Mouse (Mus musculus): ENCODE data around the gene D630045J12Rik. TPM values are rescaled to one million over a fixed set of nuclear protein-coding genes. Genes with fewer than 3 reads are reported as not detected.
A peak's percentile ranks its signal among the peaks of the same experiment; 100 is the strongest.

D630045J12Rik gene
- polyA plus RNA-seq, 1 experiment from 2014 or later = 4.9 TPM

DNA sequence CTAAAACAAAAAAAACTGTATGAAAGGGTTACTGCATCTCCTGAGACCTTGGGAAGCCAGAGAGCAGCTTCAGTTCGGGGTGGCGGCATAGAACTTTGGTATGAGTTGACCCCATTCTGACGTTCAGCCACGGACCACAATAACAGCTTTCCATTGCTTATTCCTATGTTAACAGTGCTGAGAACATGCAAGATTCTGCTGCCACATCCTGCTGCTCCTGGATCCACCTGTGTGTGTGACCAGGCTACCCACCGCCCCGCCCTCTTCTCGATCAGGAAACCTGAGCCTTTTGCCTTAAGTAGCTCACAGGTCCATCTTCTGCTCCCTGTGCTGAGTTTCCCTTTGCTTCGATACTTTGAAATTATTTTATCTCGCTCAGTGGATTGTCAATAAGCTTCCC lies 147.9 kb downstream of the D630045J12Rik start:
- no peak overlapping the region for H3K4me3 ChIP-seq
- H3K9me3 ChIP-seq = no peaks in the 10 kb centered on the region
- H3K9ac ChIP-seq = no peak overlapping the region
- peaks cover 16% of the 10 kb centered on the region for H3K4me1 ChIP-seq
- no peaks in the 10 kb centered on the region for H3K36me3 ChIP-seq
- 0 out of 2 replicates have a peak, but pooled peaks cover 3% of the 10 kb centered on the region for H3K27me3 ChIP-seq
- WGBS = 85% methylated on average over 9 of the region's 9 CpGs
- H3K4me2 ChIP-seq = no peak overlapping the region
- no peak for ATAC-seq (ENCODE audit: insufficient number of reproducible peaks, low FRiP score, low TSS enrichment, low read depth)
- H3K27ac ChIP-seq = no peak overlapping the region

DNA sequence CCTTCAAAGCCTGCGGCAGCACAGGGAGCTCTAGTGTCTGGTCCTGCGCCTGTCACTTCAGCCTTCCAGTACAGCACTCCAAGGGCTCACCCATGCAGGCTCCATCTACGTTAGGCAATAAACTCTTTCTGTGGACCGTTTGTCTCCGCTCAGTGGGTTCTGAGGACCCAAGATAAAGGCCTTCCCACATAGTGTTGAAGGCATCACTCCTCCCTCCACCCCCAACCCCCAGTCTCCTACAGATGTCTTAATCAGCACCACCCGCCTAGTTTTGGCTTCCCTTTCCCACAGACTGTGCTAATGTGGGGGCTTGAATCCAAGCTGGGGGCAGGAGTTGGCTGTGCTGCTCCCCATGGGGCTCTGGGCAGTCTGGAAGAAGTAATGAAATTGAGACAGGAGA lies 150.0 kb downstream of the D630045J12Rik start:
- H3K27ac ChIP-seq = 0 out of 2 replicates have a peak overlapping the region, but pooled peaks have one; percentile 3
- no peaks in the 10 kb centered on the region for H3K9me3 ChIP-seq
- H3K4me1 ChIP-seq = peaks cover 6% of the 10 kb centered on the region
- no peaks in the 10 kb centered on the region for H3K36me3 ChIP-seq
- no peak for ATAC-seq (ENCODE audit: insufficient number of reproducible peaks, low FRiP score, low TSS enrichment, low read depth)
- H3K4me2 ChIP-seq = no peak overlapping the region
- no peak overlapping the region for H3K4me3 ChIP-seq
- WGBS = 45% methylated on average over 6 of the region's 6 CpGs
- H3K27me3 ChIP-seq = no peaks in the 10 kb centered on the region
- no peak overlapping the region for H3K9ac ChIP-seq

DNA sequence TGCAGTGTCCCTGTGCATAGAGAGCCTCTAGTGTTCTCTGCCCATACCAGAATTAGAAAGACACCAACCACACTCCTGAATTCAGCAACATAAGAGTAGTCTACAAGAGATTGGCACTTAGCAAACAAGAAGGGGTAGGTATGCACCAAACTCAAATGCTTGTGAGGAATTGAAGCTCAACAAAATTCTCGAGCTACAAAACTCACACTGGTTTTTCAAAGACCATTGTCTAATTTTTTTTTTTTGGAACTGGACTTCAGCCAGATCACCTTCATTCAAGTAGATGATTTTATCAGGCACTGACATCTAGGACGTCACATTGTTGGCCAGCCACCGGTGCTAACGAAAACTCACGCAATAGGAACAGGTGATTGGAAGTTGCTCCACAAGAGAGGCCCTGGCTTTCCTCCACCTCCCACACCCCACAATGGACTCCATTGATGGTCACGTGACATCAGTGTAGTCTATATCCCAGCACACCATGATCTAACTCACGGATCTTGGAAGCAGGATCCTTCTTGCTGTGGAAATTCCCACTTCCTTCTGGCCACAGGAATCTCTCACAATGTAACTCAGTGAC lies 151.5 kb downstream of the D630045J12Rik start:
- Histone ChIP-seq H3K4me2 (no peak overlapping the region), H3K27ac (no peak overlapping the region), H3K9me3 (no peaks in the 10 kb centered on the region), H3K4me3 (no peak overlapping the region), H3K4me1 (peaks cover 6% of the 10 kb centered on the region), H3K27me3 (no peaks in the 10 kb centered on the region), H3K9ac (no peak overlapping the region), H3K36me3 (no peaks in the 10 kb centered on the region)
- no peak for ATAC-seq (ENCODE audit: insufficient number of reproducible peaks, low FRiP score, low TSS enrichment, low read depth)
- 86% methylated on average over 7 of the region's 7 CpGs for WGBS

DNA sequence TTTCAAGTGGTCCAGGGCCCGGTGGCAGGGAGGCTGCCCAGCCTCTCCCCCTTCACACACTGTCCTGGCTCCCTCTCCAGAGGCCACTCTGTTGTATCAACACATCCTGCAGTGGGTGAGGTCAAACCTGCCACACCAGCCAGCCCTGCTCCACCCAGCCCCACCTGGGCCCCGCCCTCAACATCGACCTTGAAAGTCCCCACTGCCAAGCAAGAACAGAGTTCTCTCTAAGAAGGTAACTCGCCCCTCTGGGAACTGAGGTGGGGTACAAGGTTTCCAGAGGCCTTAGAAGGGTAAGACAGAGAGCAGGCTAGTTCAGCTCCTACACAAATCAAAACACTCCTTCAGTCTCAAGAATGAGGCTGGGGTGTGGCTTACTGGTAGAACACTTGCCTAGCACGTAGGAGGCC lies 156.8 kb downstream of the D630045J12Rik start:
- Histone ChIP-seq H3K9me3 (no peaks in the 10 kb centered on the region), H3K4me2 (no peak overlapping the region), H3K27ac (peak overlapping the region; percentile 17; the same call in 1 of the 2 replicates), H3K4me1 (no peaks in the 10 kb centered on the region), H3K36me3 (no peaks in the 10 kb centered on the region), H3K9ac (no peak overlapping the region), H3K27me3 (no peaks in the 10 kb centered on the region), H3K4me3 (no peak overlapping the region)
- WGBS = 52% methylated on average over 5 of the region's 5 CpGs
- no peak; the same call in 1 of the 2 replicates for ATAC-seq (ENCODE audit: insufficient number of reproducible peaks, low FRiP score, low TSS enrichment, low read depth)

DNA sequence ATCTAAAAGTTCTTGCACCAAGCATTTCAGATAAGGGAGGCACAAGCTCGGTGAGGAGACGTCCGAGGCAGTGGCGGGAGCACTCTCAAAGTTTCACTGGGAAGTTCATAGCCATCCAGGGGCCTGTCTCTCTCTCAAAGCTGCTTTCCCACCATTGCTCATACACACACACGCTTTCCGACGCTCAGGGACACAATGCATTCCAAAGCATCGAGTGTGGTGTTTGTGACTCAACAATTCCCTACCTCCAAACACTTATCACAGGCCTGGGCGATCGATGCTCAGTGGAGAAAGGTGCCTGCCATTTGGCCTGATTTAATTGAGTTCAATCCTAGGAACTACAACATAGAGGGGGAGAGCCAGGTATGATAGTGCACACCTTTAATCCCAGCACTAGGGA lies 159.1 kb downstream of the D630045J12Rik start:
- Histone ChIP-seq H3K9me3 (no peaks in the 10 kb centered on the region), H3K27ac (no peak overlapping the region), H3K4me2 (no peak overlapping the region), H3K27me3 (no peaks in the 10 kb centered on the region), H3K4me3 (no peak overlapping the region), H3K9ac (no peak overlapping the region), H3K4me1 (no peaks in the 10 kb centered on the region), H3K36me3 (no peaks in the 10 kb centered on the region)
- 92% methylated on average over 10 of the region's 10 CpGs for WGBS
- no peak for ATAC-seq (ENCODE audit: insufficient number of reproducible peaks, low FRiP score, low TSS enrichment, low read depth)

DNA sequence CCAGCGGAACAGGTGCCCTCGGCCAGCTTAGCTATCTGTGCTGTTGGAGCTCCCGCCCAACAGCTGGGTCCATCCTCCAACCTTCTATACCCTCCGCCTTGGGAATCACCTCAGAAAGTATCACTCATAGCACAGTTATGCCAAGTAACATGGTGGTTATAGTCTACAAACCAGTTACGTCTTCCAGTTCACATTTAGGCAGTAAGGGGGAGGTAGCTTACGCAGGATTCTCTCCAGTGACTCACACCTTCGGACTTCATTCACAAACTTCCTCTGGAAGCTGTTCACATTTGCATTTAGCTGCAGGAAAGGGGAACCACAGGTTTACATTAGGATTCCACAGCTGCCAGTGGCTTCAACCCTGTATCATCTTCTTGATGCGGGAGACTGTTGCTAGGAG lies 161.3 kb downstream of the D630045J12Rik start:
- H3K9me3 ChIP-seq = no peaks in the 10 kb centered on the region
- no peak overlapping the region for H3K27ac ChIP-seq
- no peak overlapping the region for H3K4me2 ChIP-seq
- no peaks in the 10 kb centered on the region for H3K36me3 ChIP-seq
- no peaks in the 10 kb centered on the region for H3K4me1 ChIP-seq
- no peaks in the 10 kb centered on the region for H3K27me3 ChIP-seq
- ATAC-seq (ENCODE audit: insufficient number of reproducible peaks, low FRiP score, low TSS enrichment, low read depth) = no peak
- 93% methylated on average over 8 of the region's 8 CpGs for WGBS
- H3K4me3 ChIP-seq = no peak overlapping the region
- H3K9ac ChIP-seq = no peak overlapping the region

DNA sequence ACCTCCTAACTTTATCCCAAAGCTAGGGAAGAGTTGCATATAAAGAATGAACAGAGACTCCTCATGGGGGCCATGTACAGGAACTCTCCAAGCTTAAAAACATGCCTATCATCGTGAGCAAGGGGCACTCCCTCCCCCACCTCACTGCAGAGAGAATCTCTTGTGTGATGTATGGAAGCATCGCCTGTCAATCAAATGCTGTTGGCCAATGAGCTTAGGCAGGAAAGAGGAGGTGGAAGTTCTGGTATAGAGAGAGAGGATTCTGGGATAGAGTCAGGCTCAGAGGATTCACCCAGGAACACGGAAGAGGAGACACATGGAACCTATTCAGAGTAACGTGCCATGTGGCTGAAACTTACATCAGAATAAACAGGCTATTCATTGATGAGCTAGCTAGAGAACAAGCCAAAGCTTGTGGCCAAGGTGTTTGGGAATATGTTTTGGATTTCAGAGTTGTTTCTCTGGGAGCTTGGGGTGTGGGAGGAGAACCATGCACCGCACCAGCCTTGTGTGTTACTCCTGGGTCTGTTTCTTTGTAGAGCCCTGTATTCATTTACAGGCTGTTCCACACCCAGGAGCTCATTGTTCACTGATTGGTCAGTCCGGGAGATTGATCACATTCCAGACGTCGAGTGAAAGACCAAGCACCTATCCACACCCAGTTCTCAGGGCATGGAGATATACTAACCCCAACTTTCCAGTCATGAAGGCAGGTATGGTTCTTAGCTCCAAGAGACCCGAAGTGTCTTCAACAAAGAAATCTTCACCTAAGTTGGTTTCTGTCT lies 166.4 kb downstream of the D630045J12Rik start:
- Histone ChIP-seq H3K27ac (no peak overlapping the region), H3K9ac (no peak overlapping the region), H3K27me3 (no peaks in the 10 kb centered on the region), H3K4me1 (peaks cover 2% of the 10 kb centered on the region; the same call in 1 of the 2 replicates), H3K4me3 (no peak overlapping the region), H3K36me3 (no peaks in the 10 kb centered on the region), H3K9me3 (no peaks in the 10 kb centered on the region), H3K4me2 (no peak overlapping the region)
- WGBS = 70% methylated on average over 9 of the region's 9 CpGs
- no peak for ATAC-seq (ENCODE audit: insufficient number of reproducible peaks, low FRiP score, low TSS enrichment, low read depth)

DNA sequence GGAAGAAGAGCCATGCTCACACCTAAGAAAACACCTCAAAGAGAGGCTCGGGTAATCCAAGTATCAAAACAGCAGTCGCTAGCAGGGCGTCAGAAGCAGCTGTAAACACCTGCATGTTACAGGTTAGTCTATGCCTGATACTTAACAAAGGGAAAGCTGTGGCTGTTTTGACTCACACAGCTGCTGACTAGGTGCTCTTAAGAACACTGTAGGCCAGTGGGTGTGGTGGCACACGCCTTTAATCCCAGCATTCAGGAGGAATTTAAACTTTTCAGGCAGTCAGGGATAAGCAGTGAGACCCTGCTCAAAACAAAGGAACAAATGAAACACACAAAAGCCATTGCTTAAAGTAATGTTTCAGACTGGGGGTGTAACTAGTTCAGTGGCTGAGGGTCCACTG lies 170.6 kb downstream of the D630045J12Rik start:
- Histone ChIP-seq H3K36me3 (no peaks in the 10 kb centered on the region), H3K4me2 (no peak overlapping the region), H3K9me3 (no peaks in the 10 kb centered on the region), H3K9ac (no peak overlapping the region), H3K27ac (no peak overlapping the region), H3K4me3 (no peak overlapping the region), H3K4me1 (peaks cover 14% of the 10 kb centered on the region), H3K27me3 (no peaks in the 10 kb centered on the region)
- WGBS = 35% methylated on average over 4 of the region's 4 CpGs
- no peak for ATAC-seq (ENCODE audit: insufficient number of reproducible peaks, low FRiP score, low TSS enrichment, low read depth)

DNA sequence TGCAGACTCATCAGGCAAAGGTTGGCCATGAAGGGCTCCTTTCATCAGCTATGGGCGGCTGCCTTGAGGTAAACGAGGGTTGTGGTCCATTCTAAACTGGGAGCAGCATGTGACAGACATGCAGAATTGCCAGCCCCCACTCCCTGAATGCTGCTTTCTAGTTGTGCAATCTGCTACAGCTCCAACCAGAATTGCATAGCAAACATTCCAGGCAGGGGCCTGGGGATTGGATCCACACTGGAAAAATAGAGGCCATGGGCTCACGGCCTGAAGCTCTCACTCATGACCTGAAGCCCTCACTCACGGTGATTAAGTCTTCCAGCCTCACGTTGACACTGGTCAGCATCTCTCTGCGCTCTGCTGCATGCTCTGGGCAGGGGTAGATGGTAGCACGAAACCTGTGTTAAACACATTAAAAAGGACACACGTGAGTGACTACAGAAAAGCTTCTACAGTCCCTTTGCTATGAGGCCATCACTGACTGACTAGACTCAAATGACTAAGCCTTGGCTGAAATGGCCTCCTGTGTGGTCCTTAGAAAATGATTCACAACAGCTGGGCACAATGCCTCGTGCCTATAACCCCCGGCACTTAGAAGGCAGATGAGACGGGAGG lies 172.0 kb downstream of the D630045J12Rik start:
- H3K9ac ChIP-seq = no peak overlapping the region
- no peaks in the 10 kb centered on the region for H3K36me3 ChIP-seq
- H3K4me2 ChIP-seq = no peak overlapping the region
- ATAC-seq (ENCODE audit: insufficient number of reproducible peaks, low FRiP score, low TSS enrichment, low read depth) = peak; percentile 22; the same call in 1 of the 2 replicates
- H3K27me3 ChIP-seq = no peaks in the 10 kb centered on the region
- peaks cover 14% of the 10 kb centered on the region for H3K4me1 ChIP-seq
- H3K9me3 ChIP-seq = no peaks in the 10 kb centered on the region
- H3K4me3 ChIP-seq = no peak overlapping the region
- H3K27ac ChIP-seq = peak overlapping the region; percentile 57
- WGBS = 42% methylated on average over 11 of the region's 11 CpGs

DNA sequence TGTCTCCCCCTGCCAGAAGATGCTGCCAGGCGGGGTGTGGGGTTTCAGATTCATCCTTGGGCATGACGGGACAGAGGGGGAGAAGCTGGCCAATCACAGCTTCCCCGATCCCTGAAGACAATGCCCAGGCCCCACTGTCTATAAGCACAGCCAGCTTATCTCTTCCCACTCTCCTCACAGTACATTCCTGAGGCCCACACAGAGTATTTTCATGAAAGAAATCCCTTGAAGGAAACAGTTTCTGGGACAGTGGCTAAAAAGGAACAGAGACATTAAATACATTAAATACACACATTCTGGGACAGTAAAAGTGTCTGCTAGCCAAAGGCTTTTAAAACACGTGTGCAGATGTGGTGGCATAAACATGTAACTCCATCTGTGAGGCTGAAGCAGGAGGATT lies 173.4 kb downstream of the D630045J12Rik start:
- H3K27me3 ChIP-seq = no peaks in the 10 kb centered on the region
- H3K36me3 ChIP-seq = no peaks in the 10 kb centered on the region
- H3K4me1 ChIP-seq = peaks cover 14% of the 10 kb centered on the region
- H3K4me3 ChIP-seq = no peak overlapping the region
- no peak overlapping the region for H3K9ac ChIP-seq
- H3K9me3 ChIP-seq = no peaks in the 10 kb centered on the region
- ATAC-seq (ENCODE audit: insufficient number of reproducible peaks, low FRiP score, low TSS enrichment, low read depth) = no peak
- no peak overlapping the region for H3K27ac ChIP-seq
- H3K4me2 ChIP-seq = no peak overlapping the region
- 60% methylated on average over 4 of the region's 4 CpGs for WGBS

DNA sequence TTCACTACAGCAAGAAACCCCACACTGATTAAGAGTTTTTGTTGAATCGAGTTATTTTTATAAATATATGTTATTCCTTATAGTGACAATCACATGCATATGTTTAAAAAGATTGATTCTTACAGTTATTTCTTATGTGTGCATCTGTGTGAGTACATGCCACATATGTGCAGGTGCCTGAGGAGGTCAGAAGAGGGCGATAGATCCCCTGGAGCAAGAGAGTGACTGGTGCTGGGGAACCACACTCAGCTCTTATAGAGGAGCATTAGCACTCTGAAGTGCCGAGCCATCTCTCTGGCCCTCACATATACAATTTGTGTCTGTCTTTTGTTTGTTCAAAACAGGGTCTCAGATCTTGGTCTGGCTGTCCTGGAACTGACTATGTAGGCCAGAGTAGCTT lies 180.2 kb downstream of the D630045J12Rik start:
- Histone ChIP-seq H3K36me3 (no peaks in the 10 kb centered on the region), H3K4me2 (no peak overlapping the region), H3K4me1 (no peaks in the 10 kb centered on the region), H3K27me3 (no peaks in the 10 kb centered on the region), H3K27ac (no peak overlapping the region), H3K4me3 (no peak overlapping the region), H3K9ac (no peak overlapping the region), H3K9me3 (no peaks in the 10 kb centered on the region)
- 89% methylated on average over 3 of the region's 3 CpGs for WGBS
- no peak for ATAC-seq (ENCODE audit: insufficient number of reproducible peaks, low FRiP score, low TSS enrichment, low read depth)

All from limb, embryonic 15.5 days (tissue).